Mouse (Mus musculus): Measurements from ENCODE around the gene Drap1.

GRCm38 (mm10) chr19:5473720-5474119, 48.9 kb upstream of the Drap1 start, which contains the start of gene Efemp2:
- TF ChIP-seq CTCF (IDR thresholded peaks at IDR 0.05; ENCODE audit: extremely low read depth, insufficient read depth, insufficient read length, insufficient replicate concordance) (no peak), POLR2A (IDR thresholded peaks at IDR 0.05; ENCODE audit: low read depth, low read length) (no peak)

All from spleen, adult 2 months (tissue).